Mouse (Mus musculus): Measurements from ENCODE around the gene Slc16a10. TPM values are rescaled to one million over a fixed set of nuclear protein-coding genes. Genes with fewer than 3 reads are reported as not detected.

The Slc16a10 gene
- polyA plus RNA-seq, 1 experiment = 59.0 TPM

- TF ChIP-seq CTCF (IDR thresholded peaks at IDR 0.05; ENCODE audit: low read depth, low read length) (no peak), POLR2A (IDR thresholded peaks at IDR 0.05; ENCODE audit: borderline replicate concordance, low read depth, low read length) (no peak)
- H3K4me1 ChIP-seq (ENCODE audit: control insufficient read depth, insufficient read depth, low read length) = peaks cover 29% of the 10 kb centered on the region
- H3K27ac ChIP-seq (ENCODE audit: insufficient read depth, low read depth, low read length) = no peak overlapping the region
Observed at GRCm38 (mm10) chr10:40124096-40124495, 18.0 kb downstream of the Slc16a10 start.

GRCm38 (mm10) chr10:40119466-40119865 is 22.6 kb downstream of the Slc16a10 start:
- Histone ChIP-seq H3K4me3 (ENCODE audit: insufficient read depth, low read length) (no peak overlapping the region), H3K4me1 (ENCODE audit: control insufficient read depth, insufficient read depth, low read length) (peaks cover 13% of the 10 kb centered on the region), H3K27ac (ENCODE audit: insufficient read depth, low read depth, low read length) (no peak overlapping the region)
- TF ChIP-seq CTCF (IDR thresholded peaks at IDR 0.05; ENCODE audit: low read depth, low read length) (no peak), POLR2A (IDR thresholded peaks at IDR 0.05; ENCODE audit: borderline replicate concordance, low read depth, low read length) (no peak)

More at GRCm38 (mm10) chr10:40124096-40124495, 18.0 kb downstream of the Slc16a10 start:
- no peak overlapping the region for H3K4me3 ChIP-seq (ENCODE audit: insufficient read depth, low read length)

- no peak overlapping the region for H3K27ac ChIP-seq (ENCODE audit: insufficient read depth, low read depth, low read length)
- no peak for TF ChIP-seq POLR2A (IDR thresholded peaks at IDR 0.05; ENCODE audit: borderline replicate concordance, low read depth, low read length)
- TF ChIP-seq CTCF (IDR thresholded peaks at IDR 0.05; ENCODE audit: low read depth, low read length) = no peak
Observed at GRCm38 (mm10) chr10:40118743-40119387, 23.2 kb downstream of the Slc16a10 start.

GRCm38 (mm10) chr10:40113517-40114085 is 28.5 kb downstream of the Slc16a10 start:
- H3K4me1 ChIP-seq (ENCODE audit: control insufficient read depth, insufficient read depth, low read length) = peaks cover 55% of the 10 kb centered on the region
- no peak overlapping the region for H3K4me3 ChIP-seq (ENCODE audit: insufficient read depth, low read length)
- TF ChIP-seq CTCF (IDR thresholded peaks at IDR 0.05; ENCODE audit: low read depth, low read length) = no peak
- no peak for TF ChIP-seq POLR2A (IDR thresholded peaks at IDR 0.05; ENCODE audit: borderline replicate concordance, low read depth, low read length)
- no peak overlapping the region for H3K27ac ChIP-seq (ENCODE audit: insufficient read depth, low read depth, low read length)

More at GRCm38 (mm10) chr10:40118743-40119387, 23.2 kb downstream of the Slc16a10 start:
- peaks cover 18% of the 10 kb centered on the region for H3K4me1 ChIP-seq (ENCODE audit: control insufficient read depth, insufficient read depth, low read length)
- no peak overlapping the region for H3K4me3 ChIP-seq (ENCODE audit: insufficient read depth, low read length)

GRCm38 (mm10) chr10:40112256-40112655 is 29.8 kb downstream of the Slc16a10 start:
- H3K4me1 ChIP-seq (ENCODE audit: control insufficient read depth, insufficient read depth, low read length) = peaks cover 66% of the 10 kb centered on the region
- H3K4me3 ChIP-seq (ENCODE audit: insufficient read depth, low read length) = no peak overlapping the region
- TF ChIP-seq POLR2A (IDR thresholded peaks at IDR 0.05; ENCODE audit: borderline replicate concordance, low read depth, low read length) (no peak), CTCF (IDR thresholded peaks at IDR 0.05; ENCODE audit: low read depth, low read length) (no peak)

GRCm38 (mm10) chr10:40109520-40109919 is 32.5 kb downstream of the Slc16a10 start:
- Histone ChIP-seq H3K4me1 (ENCODE audit: control insufficient read depth, insufficient read depth, low read length) (peaks cover 68% of the 10 kb centered on the region), H3K27ac (ENCODE audit: insufficient read depth, low read depth, low read length) (no peak overlapping the region), H3K4me3 (ENCODE audit: insufficient read depth, low read length) (no peak overlapping the region)
- no peak for TF ChIP-seq POLR2A (IDR thresholded peaks at IDR 0.05; ENCODE audit: borderline replicate concordance, low read depth, low read length)
- no peak for TF ChIP-seq CTCF (IDR thresholded peaks at IDR 0.05; ENCODE audit: low read depth, low read length)

More at GRCm38 (mm10) chr10:40112256-40112655, 29.8 kb downstream of the Slc16a10 start:
- H3K27ac ChIP-seq (ENCODE audit: insufficient read depth, low read depth, low read length) = no peak overlapping the region

GRCm38 (mm10) chr10:40108992-40109391 is 33.1 kb downstream of the Slc16a10 start:
- H3K4me3 ChIP-seq (ENCODE audit: insufficient read depth, low read length) = no peak overlapping the region
- TF ChIP-seq POLR2A (IDR thresholded peaks at IDR 0.05; ENCODE audit: borderline replicate concordance, low read depth, low read length) = no peak
- TF ChIP-seq CTCF (IDR thresholded peaks at IDR 0.05; ENCODE audit: low read depth, low read length) = no peak
- no peak overlapping the region for H3K27ac ChIP-seq (ENCODE audit: insufficient read depth, low read depth, low read length)
- H3K4me1 ChIP-seq (ENCODE audit: control insufficient read depth, insufficient read depth, low read length) = peaks cover 64% of the 10 kb centered on the region

- peaks cover 62% of the 10 kb centered on the region for H3K4me1 ChIP-seq (ENCODE audit: control insufficient read depth, insufficient read depth, low read length)
- H3K4me3 ChIP-seq (ENCODE audit: insufficient read depth, low read length) = no peak overlapping the region
- H3K27ac ChIP-seq (ENCODE audit: insufficient read depth, low read depth, low read length) = peak overlapping the region; percentile 41
- no peak for TF ChIP-seq POLR2A (IDR thresholded peaks at IDR 0.05; ENCODE audit: borderline replicate concordance, low read depth, low read length)
- TF ChIP-seq CTCF (IDR thresholded peaks at IDR 0.05; ENCODE audit: low read depth, low read length) = no peak
Observed at GRCm38 (mm10) chr10:40107995-40108394, 34.1 kb downstream of the Slc16a10 start.

GRCm38 (mm10) chr10:40105174-40105573 is 36.9 kb downstream of the Slc16a10 start:
- TF ChIP-seq POLR2A (IDR thresholded peaks at IDR 0.05; ENCODE audit: borderline replicate concordance, low read depth, low read length) = no peak
- TF ChIP-seq CTCF (IDR thresholded peaks at IDR 0.05; ENCODE audit: low read depth, low read length) = no peak
- Histone ChIP-seq H3K27ac (ENCODE audit: insufficient read depth, low read depth, low read length) (no peak overlapping the region), H3K4me3 (ENCODE audit: insufficient read depth, low read length) (no peak overlapping the region), H3K4me1 (ENCODE audit: control insufficient read depth, insufficient read depth, low read length) (peaks cover 51% of the 10 kb centered on the region)

- H3K4me1 ChIP-seq (ENCODE audit: control insufficient read depth, insufficient read depth, low read length) = peaks cover 49% of the 10 kb centered on the region
- TF ChIP-seq POLR2A (IDR thresholded peaks at IDR 0.05; ENCODE audit: borderline replicate concordance, low read depth, low read length) (no peak), CTCF (IDR thresholded peaks at IDR 0.05; ENCODE audit: low read depth, low read length) (no peak)
- H3K4me3 ChIP-seq (ENCODE audit: insufficient read depth, low read length) = no peak overlapping the region
- H3K27ac ChIP-seq (ENCODE audit: insufficient read depth, low read depth, low read length) = no peak overlapping the region
Observed at GRCm38 (mm10) chr10:40103790-40104189, 38.3 kb downstream of the Slc16a10 start.
